Mouse (Mus musculus) spleen, adult 12 weeks (tissue): Measurements from ENCODE around the gene Suv39h2.

Experiments
- DNase-seq: peaks from one replicate; pipeline ENCODE4 v3.0.0; 2022; ENCODE audit warnings: low spot score

Gene Suv39h2

DNA sequence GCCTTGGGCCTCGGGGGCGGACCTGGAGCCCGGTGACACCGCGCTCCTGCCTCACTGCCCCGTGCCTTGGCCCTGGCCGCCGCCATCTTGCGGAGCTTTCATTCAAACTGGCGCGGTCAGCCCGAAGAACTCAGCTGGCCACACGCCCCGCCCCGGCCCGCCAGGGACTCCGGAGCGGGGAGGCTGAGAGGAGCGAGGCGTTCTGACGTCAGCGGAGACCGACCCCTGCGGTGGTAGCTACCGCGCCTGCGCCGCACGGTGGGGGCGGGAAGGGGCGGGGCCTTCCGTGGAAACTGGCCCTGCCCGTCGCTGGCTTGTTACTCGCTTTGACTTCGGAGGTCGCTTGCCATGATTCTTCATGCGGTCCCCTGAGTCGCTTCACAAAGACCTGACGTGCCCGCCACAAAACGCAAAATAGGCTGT, at the start of gene Suv39h2:
Suv39h2 (minus strand) TSS at position 171 of the 423 bp plus-strand sequence.
- peak; percentile 96 for DNase-seq

DNA sequence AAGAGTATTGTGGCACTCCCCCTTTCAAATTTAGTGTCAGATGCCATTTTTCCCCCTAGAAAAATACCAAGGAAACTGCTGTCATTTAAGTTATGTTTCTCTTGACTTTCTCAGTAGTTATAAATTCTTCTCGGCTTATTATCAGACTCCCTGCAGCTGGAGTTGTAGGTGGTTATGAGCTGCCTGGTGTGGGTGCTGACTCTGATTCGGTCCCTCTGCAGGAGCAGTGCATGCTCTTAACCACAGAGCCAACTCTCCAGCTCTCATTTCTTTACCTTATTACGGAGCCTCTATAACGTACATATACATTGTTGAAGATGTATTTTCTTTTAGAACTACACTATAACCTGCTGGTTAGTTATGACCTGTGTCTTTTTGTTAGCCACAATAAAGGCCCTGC, 47.7 kb upstream of the Suv39h2 start:
- no peak for DNase-seq

- peak; percentile 94 for DNase-seq
Measured at GRCm38 (mm10) chr2:3512552-3513454, 38.0 kb upstream of the Suv39h2 start, which contains the start of the genes Gm45902, Hspa14 and Cdnf. TSS of gene Gm45902 (minus strand) at chr2:3512790. TSS of gene Hspa14 (minus strand) at chr2:3512814. TSS of gene Cdnf (plus strand) at chr2:3513030.

- no peak for DNase-seq
Measured at GRCm38 (mm10) chr2:3512076-3512475, 37.2 kb upstream of the Suv39h2 start.

DNA sequence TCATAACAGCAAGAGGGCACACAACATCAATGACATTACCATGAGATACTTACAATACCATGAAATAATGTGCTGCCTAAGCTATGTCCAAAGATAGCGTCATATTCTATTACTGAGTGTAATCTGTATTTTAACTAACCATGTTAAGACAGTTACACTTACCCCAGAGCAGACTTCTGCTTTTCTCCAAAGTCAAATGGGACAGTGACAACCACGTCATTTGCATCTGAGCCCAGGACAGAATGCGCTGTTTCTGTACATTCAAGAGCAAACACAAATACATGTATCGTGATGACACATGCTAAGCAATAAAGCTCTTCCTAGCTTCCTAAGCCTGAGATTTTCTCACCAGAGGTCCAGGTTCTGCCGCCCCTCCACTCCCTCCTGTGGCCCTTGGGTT, 26.1 kb upstream of the Suv39h2 start:
- DNase-seq: no peak

DNA sequence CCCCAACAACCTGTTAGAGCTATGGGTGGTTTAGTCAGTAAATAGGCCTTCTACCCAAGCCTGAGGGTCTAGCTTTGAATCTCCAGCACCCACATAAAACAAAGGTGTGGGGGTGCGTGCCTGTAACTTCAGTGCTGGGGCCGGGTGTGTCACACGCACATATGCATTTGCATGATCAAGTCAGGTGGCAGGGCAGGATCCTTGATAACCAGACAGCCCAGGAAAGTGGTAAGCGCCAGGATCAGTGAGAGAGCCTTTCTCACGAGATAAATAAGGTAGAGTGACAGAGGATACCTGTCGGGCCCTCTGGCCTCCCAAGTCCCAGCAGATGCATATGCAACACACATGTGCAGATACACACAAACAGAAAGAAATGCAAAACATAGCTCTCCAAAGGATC, 24.7 kb upstream of the Suv39h2 start:
- no peak for DNase-seq

GRCm38 (mm10) chr2:3493833-3494409, 19.1 kb upstream of the Suv39h2 start:
- no peak for DNase-seq

- DNase-seq: no peak
Measured at GRCm38 (mm10) chr2:3489816-3490215, 15.0 kb upstream of the Suv39h2 start.

DNA sequence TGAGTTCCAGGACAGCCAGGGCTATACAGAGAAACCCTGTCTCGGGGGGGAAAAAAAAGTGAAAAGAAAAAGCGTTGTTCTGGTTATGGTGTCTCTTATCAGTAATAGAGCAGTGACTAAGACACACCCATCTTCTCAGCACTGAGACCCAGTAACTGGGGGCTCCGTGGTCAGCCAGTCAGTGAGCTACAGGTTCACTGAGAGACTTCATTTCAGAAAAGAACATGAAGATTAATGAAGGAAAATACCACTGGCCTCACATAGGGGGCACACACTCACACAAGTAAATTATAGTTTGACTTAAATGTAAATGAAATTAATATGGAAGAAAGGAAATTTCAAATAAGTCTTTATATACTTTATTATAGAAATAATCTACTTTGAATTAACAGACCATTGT, 5.4 kb upstream of the Suv39h2 start:
- no peak for DNase-seq

- DNase-seq: no peak
Measured at GRCm38 (mm10) chr2:3475746-3476251, 968 bp upstream of the Suv39h2 start.

DNA sequence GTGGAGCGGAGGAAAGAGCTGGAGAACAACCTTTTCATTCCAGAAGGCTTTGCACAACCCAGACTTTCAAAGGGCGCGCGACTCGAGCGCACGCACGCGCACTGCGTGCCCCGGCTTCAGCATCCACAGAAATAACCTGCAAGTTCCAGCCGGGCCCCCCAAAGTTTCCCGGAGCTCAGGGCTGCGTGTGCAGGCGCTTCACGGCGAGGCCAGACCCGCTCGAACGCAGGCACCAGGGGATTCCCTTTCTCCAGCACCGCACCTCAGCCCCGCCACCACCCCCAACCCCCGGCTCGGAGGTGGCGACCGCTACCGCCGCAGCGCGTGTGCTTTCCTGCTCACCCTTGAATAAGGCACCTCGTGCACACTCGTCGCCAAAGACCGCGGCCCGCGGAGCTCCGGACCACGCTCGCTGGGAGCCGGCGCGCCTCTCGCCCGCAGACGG, 448 bp downstream of the Suv39h2 start:
- DNase-seq: peak; percentile 62

DNA sequence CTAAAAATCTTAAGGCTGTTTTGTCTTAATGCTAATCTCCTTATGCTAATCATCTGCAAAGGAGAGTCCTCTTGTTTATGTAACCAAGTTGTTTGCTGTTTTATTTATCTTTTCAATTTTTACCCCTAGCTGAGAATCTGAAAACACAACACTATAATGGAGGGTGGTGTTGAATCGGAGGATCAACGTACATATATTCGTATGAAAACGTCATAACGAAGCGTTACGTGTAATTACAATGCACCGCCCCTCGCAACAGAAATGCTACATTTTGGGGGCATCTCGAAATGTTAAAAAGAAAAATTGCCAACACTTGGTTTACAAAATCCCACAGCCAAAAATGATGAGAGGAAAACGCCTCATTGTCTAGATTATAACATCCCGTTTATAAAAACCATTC, 940 bp downstream of the Suv39h2 start:
- no peak for DNase-seq

- no peak for DNase-seq
Measured at GRCm38 (mm10) chr2:3456590-3456989, 18.2 kb downstream of the Suv39h2 start.

GRCm38 (mm10) chr2:3453096-3453495, 21.7 kb downstream of the Suv39h2 start:
- DNase-seq: no peak

GRCm38 (mm10) chr2:3449431-3449830, 25.4 kb downstream of the Suv39h2 start:
- DNase-seq: no peak

DNA sequence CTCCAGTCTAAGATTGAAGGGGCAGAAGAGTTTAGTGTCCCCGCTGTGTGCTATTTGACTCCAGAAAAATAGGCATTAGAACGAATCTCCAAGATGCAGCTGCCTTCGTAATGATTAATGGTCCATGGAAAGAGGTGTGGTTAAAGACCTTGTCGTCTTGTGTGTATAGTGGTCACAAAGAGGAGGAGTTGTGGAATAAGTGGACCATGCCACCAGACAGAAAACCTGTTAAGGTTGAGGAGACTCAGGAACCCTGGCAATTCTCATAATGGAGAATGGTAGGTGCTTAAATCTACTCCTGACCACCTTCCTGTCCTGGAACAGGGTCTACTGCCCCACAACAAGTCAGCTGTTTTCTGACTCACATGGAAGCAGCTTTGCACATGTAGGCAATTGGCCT, 28.8 kb downstream of the Suv39h2 start:
- no peak for DNase-seq

DNA sequence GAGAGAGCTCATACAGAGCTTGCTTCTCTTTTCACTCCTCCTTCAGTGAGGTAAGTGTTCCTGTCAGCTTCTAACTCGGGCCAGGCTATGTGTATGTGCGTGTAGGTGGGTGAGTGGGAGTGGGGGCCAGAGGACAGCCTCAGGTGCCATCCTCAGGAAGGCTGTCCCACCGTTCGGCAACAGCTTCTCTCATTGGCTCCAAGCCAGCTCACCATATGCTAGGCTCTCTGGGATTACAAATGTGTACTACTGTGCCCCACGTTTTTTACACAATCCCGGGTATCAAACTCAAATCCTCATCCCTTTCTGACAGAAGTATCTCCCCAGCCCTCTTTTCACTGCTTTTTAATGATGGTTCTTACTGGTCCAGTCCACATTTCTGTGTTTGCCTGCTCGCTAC, 30.6 kb downstream of the Suv39h2 start:
- no peak for DNase-seq

- DNase-seq: no peak
Measured at GRCm38 (mm10) chr2:3437956-3438355, 36.9 kb downstream of the Suv39h2 start.

DNA sequence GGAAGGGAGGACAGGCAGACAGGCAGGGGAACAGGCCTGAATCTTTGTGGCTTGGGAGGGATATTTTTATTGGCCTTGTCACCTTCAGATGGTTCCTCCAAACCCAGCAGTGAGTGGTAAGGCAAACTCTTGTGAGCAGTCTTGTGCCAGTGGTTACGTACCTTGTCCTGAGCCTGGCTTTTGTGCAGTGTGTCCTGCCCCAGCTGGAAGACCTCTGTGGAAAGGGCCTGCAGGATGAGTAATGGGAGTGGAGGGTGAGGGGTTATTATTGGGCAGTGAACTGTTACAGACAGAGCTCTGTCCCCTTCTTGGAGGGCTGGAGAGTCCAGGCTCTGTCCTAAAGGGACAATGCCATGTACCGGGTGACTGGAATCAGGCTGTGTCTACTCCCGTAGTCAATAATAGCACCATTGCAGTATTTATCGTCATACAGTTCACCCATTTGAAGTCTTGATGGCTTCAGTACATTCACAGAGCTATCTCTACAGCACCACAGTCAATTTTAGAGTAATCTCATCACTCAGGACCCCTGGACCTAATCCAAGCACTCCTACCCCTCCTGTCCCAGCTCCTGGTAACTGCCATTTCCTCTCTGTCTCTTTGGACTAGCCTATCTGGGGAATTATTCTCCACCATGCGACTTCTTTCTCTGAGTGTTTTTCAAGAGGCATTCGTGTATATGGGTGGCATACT, 39.3 kb downstream of the Suv39h2 start:
- DNase-seq: no peak

DNA sequence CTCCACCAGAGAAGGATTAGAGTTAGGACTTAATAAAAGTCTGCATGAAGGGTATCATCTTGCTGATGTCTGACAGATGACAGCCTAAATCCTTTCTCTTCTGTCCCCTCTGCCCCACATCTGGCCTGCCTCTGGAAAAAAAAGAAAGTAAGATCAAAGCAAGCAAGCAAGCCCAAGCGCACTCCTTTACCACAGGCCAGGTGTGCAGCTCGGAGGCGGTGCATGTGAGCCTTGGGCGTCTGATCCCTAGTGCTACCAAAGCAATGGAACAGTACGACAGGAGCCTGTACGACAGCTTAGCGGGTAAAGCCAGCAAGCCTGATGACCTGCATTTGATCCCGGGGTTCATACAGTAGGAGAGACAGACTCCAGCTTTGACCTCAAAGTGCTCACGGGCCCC, 43.9 kb downstream of the Suv39h2 start:
- DNase-seq: no peak

GRCm38 (mm10) chr2:3424579-3424910, 50.3 kb downstream of the Suv39h2 start:
- DNase-seq: no peak

DNA sequence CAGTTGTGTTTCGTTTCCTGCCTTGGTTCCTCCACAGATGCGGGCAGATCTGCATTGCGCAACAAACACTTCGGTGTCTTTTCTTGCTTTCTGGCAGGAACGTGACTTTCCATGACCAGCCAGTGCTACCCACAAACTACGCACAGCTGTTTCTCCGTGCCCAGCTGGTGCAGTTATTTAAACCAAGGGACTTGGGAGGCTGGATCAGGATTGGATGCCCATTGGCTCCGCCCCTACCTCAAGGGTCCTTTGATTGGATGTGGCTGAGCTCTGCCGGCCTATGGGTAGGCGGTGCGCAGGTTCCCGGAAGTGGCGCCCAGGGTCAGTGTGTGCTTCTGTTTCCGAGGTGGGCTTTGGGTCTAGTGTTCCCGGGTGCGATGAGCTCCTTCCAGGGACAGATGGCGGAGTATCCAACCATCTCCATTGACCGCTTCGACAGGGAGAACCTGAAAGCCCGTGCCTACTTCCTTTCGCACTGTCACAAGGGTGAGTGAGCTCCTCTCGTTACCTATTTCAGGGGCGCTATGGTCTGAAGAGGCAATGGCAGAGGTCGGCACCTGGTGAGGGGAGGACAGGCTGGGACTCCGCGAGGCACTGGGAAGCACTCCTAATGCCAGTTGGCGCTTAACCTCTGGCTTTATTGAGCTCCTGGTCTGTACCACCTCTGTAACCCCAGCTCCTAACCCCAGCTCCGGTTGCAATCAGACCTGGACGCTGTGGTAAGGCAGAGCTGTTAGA, 50.8 kb downstream of the Suv39h2 start, which contains the start of gene Dclre1c:
Dclre1c (plus strand) TSS at position 291 of the 738 bp plus-strand sequence.
- DNase-seq: peak; percentile 85
